Mouse (Mus musculus) limb, embryonic 12.5 days (tissue): ENCODE data around the gene Serpine2. TPM values are rescaled to one million over a fixed set of nuclear protein-coding genes. Genes with fewer than 3 reads are reported as not detected.

Experiments
- ATAC-seq: fragments of 200-750 bp; cut with Nextera tagmentation; 2 replicates; pipeline ENCODE4 v1.8.0; 2017; ENCODE audit warnings: low read depth, moderate TSS enrichment; ENCODE audit not compliant: insufficient number of reproducible peaks, insufficient read depth, low FRiP score, low TSS enrichment
- H3K27ac ChIP-seq: fragments of 300-500 bp; sonication (generic); 2 replicates; pipeline ENCODE4 v1.5.1; 2016; ENCODE audit warnings: mild to moderate bottlenecking, moderate library complexity
- H3K27me3 ChIP-seq: fragments of 300-500 bp; sonication (generic); 2 replicates; pipeline ENCODE4 v1.6.1; 2016; ENCODE audit warnings: mild to moderate bottlenecking, moderate library complexity
- H3K36me3 ChIP-seq: fragments of 300-500 bp; sonication (generic); 2 replicates; pipeline ENCODE4 v1.6.1; 2016; ENCODE audit warnings: mild to moderate bottlenecking, moderate library complexity
- H3K4me1 ChIP-seq: fragments of 300-500 bp; sonication (generic); replicated peaks from 2 replicates; pipeline ENCODE4 v1.6.1; 2016
- H3K4me2 ChIP-seq: fragments of 300-500 bp; sonication (generic); 2 replicates; pipeline ENCODE4 v1.6.1; 2016; ENCODE audit warnings: mild to moderate bottlenecking, moderate library complexity
- H3K4me3 ChIP-seq: fragments of 300-500 bp; sonication (generic); replicated peaks from 2 replicates; pipeline ENCODE4 v1.5.1; 2016; ENCODE audit warnings: mild to moderate bottlenecking
- H3K9ac ChIP-seq: fragments of 300-500 bp; sonication (generic); replicated peaks from 2 replicates; pipeline ENCODE4 v1.6.1; 2016; ENCODE audit warnings: mild to moderate bottlenecking, moderate library complexity
- H3K9me3 ChIP-seq: fragments of 300-500 bp; sonication (generic); 2 replicates; pipeline ENCODE4 v1.6.1; 2016; ENCODE audit warnings: mild to moderate bottlenecking, moderate library complexity
- WGBS: fragments of 180-500 bp; shearing (Covaris S2); methylation state at CpG from one replicate; pipeline ENCODE4 v1.1.7; 2016; 5-methylcytosine and 5-hydroxymethylcytosine counted together
- polyA plus RNA-seq: library from polyadenylated mRNA; unstranded; fragments of >200 nt; fragmentation: Nextera tagmentation; extraction: Ambion mirVana; gene quantifications from 2 replicates; pipeline ENCODE4 v1.2.1, GENCODE M21; 2016

Gene Serpine2
- polyA plus RNA-seq, 1 experiment from 2014 or later = 186 TPM

GRCm38 (mm10) chr1:79768231-79768630 lies 92.7 kb downstream of the Serpine2 start:
- no peaks in the 10 kb centered on the region for H3K36me3 ChIP-seq
- no peak overlapping the region for H3K4me3 ChIP-seq
- H3K27me3 ChIP-seq = no peaks in the 10 kb centered on the region
- H3K4me1 ChIP-seq = no peaks in the 10 kb centered on the region
- WGBS = 38% methylated on average over 1 of the region's 1 CpGs
- H3K27ac ChIP-seq = no peak overlapping the region
- no peak for ATAC-seq
- H3K9ac ChIP-seq = no peak overlapping the region
- H3K4me2 ChIP-seq = no peak overlapping the region
- no peaks in the 10 kb centered on the region for H3K9me3 ChIP-seq

GRCm38 (mm10) chr1:79764483-79764882 lies 96.5 kb downstream of the Serpine2 start:
- H3K9me3 ChIP-seq = no peaks in the 10 kb centered on the region
- WGBS = 92% methylated on average over 1 of the region's 1 CpGs
- no peak overlapping the region for H3K9ac ChIP-seq
- H3K27me3 ChIP-seq = no peaks in the 10 kb centered on the region
- peaks cover 16% of the 10 kb centered on the region for H3K4me1 ChIP-seq
- H3K4me3 ChIP-seq = no peak overlapping the region
- no peak for ATAC-seq
- no peaks in the 10 kb centered on the region for H3K36me3 ChIP-seq
- H3K4me2 ChIP-seq = no peak overlapping the region
- H3K27ac ChIP-seq = no peak overlapping the region

GRCm38 (mm10) chr1:79764031-79764430 lies 96.9 kb downstream of the Serpine2 start:
- Histone ChIP-seq H3K9ac (no peak overlapping the region), H3K4me2 (no peak overlapping the region), H3K9me3 (no peaks in the 10 kb centered on the region), H3K27ac (no peak overlapping the region), H3K36me3 (no peaks in the 10 kb centered on the region), H3K4me1 (peaks cover 20% of the 10 kb centered on the region), H3K4me3 (no peak overlapping the region), H3K27me3 (no peaks in the 10 kb centered on the region)
- 92% methylated on average over 2 of the region's 2 CpGs for WGBS
- ATAC-seq = no peak

- 62% methylated on average over 16 of the region's 16 CpGs for WGBS
- no peaks in the 10 kb centered on the region for H3K9me3 ChIP-seq
- H3K4me3 ChIP-seq = peak overlapping the region; percentile 77
- no peak for ATAC-seq
- H3K36me3 ChIP-seq = no peaks in the 10 kb centered on the region
- peaks cover 24% of the 10 kb centered on the region for H3K4me1 ChIP-seq
- no peak overlapping the region for H3K27ac ChIP-seq
- no peak overlapping the region; the same call in 1 of the 2 replicates for H3K9ac ChIP-seq
- peak overlapping the region; percentile 83 for H3K4me2 ChIP-seq
- no peaks in the 10 kb centered on the region for H3K27me3 ChIP-seq
These were observed 98.4 kb downstream of the Serpine2 start for GRCm38 (mm10) chr1:79762282-79763250.

GRCm38 (mm10) chr1:79761917-79762271 lies 99.1 kb downstream of the Serpine2 start:
- Histone ChIP-seq H3K9me3 (no peaks in the 10 kb centered on the region), H3K27ac (no peak overlapping the region), H3K4me3 (peak overlapping the region; percentile 77), H3K9ac (no peak overlapping the region; the same call in 1 of the 2 replicates), H3K4me1 (peaks cover 28% of the 10 kb centered on the region), H3K27me3 (no peaks in the 10 kb centered on the region), H3K36me3 (no peaks in the 10 kb centered on the region), H3K4me2 (peak overlapping the region; percentile 83)
- 2% methylated on average over 6 of the region's 6 CpGs for WGBS
- ATAC-seq = peak; percentile 21

GRCm38 (mm10) chr1:79761106-79761916 lies 99.7 kb downstream of the Serpine2 start:
- WGBS = under 1% methylated on average over 65 of the region's 65 CpGs

GRCm38 (mm10) chr1:79760656-79761055 lies 100.3 kb downstream of the Serpine2 start:
- 7% methylated on average over 11 of the region's 11 CpGs for WGBS
- Histone ChIP-seq H3K4me3 (peak overlapping the region; percentile 77), H3K9ac (peak overlapping the region; percentile 76), H3K27ac (no peak overlapping the region), H3K27me3 (no peaks in the 10 kb centered on the region), H3K4me2 (peak overlapping the region; percentile 83), H3K9me3 (no peaks in the 10 kb centered on the region), H3K36me3 (no peaks in the 10 kb centered on the region), H3K4me1 (peaks cover 28% of the 10 kb centered on the region)
- peak; percentile 23; the same call in 1 of the 2 replicates for ATAC-seq

More at GRCm38 (mm10) chr1:79761106-79761916, 99.7 kb downstream of the Serpine2 start:
- Histone ChIP-seq H3K9ac (peak overlapping the region; percentile 76), H3K36me3 (no peaks in the 10 kb centered on the region), H3K27me3 (no peaks in the 10 kb centered on the region), H3K27ac (no peak overlapping the region), H3K4me3 (peak overlapping the region; percentile 77), H3K4me2 (peak overlapping the region; percentile 83), H3K4me1 (peaks cover 28% of the 10 kb centered on the region), H3K9me3 (no peaks in the 10 kb centered on the region)
- ATAC-seq = peak; percentile 89

- Histone ChIP-seq H3K4me3 (no peak overlapping the region), H3K27me3 (no peaks in the 10 kb centered on the region), H3K36me3 (no peaks in the 10 kb centered on the region), H3K9ac (no peak overlapping the region), H3K4me2 (peak overlapping the region; percentile 20), H3K27ac (no peak overlapping the region), H3K4me1 (peaks cover 28% of the 10 kb centered on the region), H3K9me3 (no peaks in the 10 kb centered on the region)
- whole genome bisulfite sequencing = 74% methylated on average over 5 of the region's 5 CpGs
- no peak for ATAC-seq
These were observed 101.5 kb downstream of the Serpine2 start for GRCm38 (mm10) chr1:79759436-79759972.

GRCm38 (mm10) chr1:79759006-79759405 lies 102.0 kb downstream of the Serpine2 start:
- H3K4me3 ChIP-seq = no peak overlapping the region
- 21% methylated on average over 2 of the region's 2 CpGs for WGBS
- H3K9me3 ChIP-seq = no peaks in the 10 kb centered on the region
- peaks cover 28% of the 10 kb centered on the region for H3K4me1 ChIP-seq
- H3K4me2 ChIP-seq = no peak overlapping the region
- H3K27me3 ChIP-seq = no peaks in the 10 kb centered on the region
- no peak overlapping the region for H3K27ac ChIP-seq
- H3K36me3 ChIP-seq = no peaks in the 10 kb centered on the region
- no peak for ATAC-seq
- H3K9ac ChIP-seq = no peak overlapping the region

GRCm38 (mm10) chr1:79757597-79757996 lies 103.4 kb downstream of the Serpine2 start:
- WGBS = 78% methylated on average over 4 of the region's 4 CpGs
- Histone ChIP-seq H3K9ac (no peak overlapping the region), H3K4me2 (no peak overlapping the region)

GRCm38 (mm10) chr1:79757161-79757560 lies 103.8 kb downstream of the Serpine2 start:
- 67% methylated on average over 7 of the region's 7 CpGs for WGBS
- no peak for ATAC-seq
- Histone ChIP-seq H3K4me3 (no peak overlapping the region), H3K4me2 (no peak overlapping the region), H3K9ac (no peak overlapping the region), H3K36me3 (no peaks in the 10 kb centered on the region), H3K9me3 (no peaks in the 10 kb centered on the region), H3K4me1 (peaks cover 25% of the 10 kb centered on the region), H3K27me3 (no peaks in the 10 kb centered on the region), H3K27ac (no peak overlapping the region)

More at GRCm38 (mm10) chr1:79757597-79757996, 103.4 kb downstream of the Serpine2 start:
- Histone ChIP-seq H3K9me3 (no peaks in the 10 kb centered on the region), H3K27ac (no peak overlapping the region), H3K27me3 (no peaks in the 10 kb centered on the region), H3K4me3 (no peak overlapping the region), H3K4me1 (peaks cover 28% of the 10 kb centered on the region), H3K36me3 (no peaks in the 10 kb centered on the region)
- no peak for ATAC-seq
